Mouse (Mus musculus) kidney, adult 2 months (tissue): ENCODE measurements at regions not wholly inside any gene's neighbourhood (a gene's known extent, or its start where the extent isn't known, plus 50 kb on each side); places are given as distances from the start of the nearest gene placed in this dataset.

Experiments used
- CTCF ChIP-seq: fragments of 200-500 bp; conservative IDR thresholded peaks from 2 replicates; pipeline ENCODE4 v1.5.1; 2011; ENCODE audit warnings: low read depth, mild to moderate bottlenecking, control low read depth, low read length, moderate library complexity, mixed read lengths; ENCODE audit not compliant: insufficient read depth, insufficient read length
- POLR2A ChIP-seq: fragments of 200-500 bp; IDR thresholded peaks from one replicate; pipeline ENCODE4 v1.6.1; 2011; ENCODE audit warnings: low read depth, low read length, control low read depth

GRCm38 (mm10) chr10:108034068-108034467 lies 122.1 kb upstream of the Otogl start:
- TF ChIP-seq POLR2A (no peak), CTCF (no peak)
